Mouse (Mus musculus): ENCODE data around the gene Gabpb2.
A peak's percentile ranks its signal among the peaks of the same experiment; 100 is the strongest.
"Not testable (repeated sequence)": the region's sequence is repeated elsewhere in the genome, so short reads cannot be mapped to it uniquely, and the experiment has no call there.

Gabpb2 gene

DNA sequence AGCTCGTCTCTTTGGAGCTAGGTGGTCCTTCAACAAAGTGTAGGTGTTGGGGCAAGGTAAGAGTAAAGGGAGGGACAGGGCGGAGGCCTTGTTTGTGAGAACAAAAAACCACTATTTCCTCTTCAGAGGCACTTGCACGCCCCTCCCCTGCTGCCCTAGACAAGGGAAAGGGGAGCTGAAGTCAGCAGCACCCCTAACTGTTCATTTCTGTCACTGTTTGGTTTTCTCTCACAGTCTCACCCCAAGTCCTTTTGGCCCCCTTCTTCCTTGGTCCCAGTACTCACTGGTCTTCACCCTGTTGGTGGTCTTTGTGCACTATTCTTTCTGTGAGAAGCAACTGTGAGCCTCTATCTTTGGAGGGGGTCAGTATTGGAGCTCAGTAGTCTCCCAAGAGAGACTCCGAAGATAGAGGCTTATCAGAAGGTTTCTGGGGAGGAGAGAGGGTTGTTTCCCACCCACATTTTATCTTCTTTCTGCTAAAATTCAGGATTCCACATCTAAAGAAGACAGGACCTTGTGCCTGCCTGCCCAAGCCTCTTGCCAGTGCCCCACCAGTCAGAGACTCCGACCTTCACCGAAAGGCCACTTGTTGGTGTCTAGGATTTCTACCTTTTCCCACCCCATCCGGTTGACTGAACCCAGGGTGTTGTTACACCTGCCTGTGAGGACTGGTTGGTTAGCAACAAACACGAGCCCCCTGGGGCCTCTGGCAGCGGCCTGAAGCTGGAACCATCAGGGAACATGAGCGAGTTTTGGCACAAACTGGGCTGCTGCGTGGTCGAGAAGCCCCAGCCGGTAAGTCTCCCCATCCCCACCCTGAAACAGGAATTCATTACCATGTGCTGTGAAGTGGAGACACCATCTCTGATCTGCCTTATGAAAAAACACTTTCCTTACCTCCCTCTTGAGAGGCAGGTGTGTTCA is 13.8 kb upstream of the Gabpb2 start, which contains the start of gene Mllt11:
Gene Mllt11, minus strand, starts transcription at position 874 of the 924 bp plus-strand sequence.
- DNase-seq (ENCODE audit: low spot score in 2 of 2) = no peak

DNA sequence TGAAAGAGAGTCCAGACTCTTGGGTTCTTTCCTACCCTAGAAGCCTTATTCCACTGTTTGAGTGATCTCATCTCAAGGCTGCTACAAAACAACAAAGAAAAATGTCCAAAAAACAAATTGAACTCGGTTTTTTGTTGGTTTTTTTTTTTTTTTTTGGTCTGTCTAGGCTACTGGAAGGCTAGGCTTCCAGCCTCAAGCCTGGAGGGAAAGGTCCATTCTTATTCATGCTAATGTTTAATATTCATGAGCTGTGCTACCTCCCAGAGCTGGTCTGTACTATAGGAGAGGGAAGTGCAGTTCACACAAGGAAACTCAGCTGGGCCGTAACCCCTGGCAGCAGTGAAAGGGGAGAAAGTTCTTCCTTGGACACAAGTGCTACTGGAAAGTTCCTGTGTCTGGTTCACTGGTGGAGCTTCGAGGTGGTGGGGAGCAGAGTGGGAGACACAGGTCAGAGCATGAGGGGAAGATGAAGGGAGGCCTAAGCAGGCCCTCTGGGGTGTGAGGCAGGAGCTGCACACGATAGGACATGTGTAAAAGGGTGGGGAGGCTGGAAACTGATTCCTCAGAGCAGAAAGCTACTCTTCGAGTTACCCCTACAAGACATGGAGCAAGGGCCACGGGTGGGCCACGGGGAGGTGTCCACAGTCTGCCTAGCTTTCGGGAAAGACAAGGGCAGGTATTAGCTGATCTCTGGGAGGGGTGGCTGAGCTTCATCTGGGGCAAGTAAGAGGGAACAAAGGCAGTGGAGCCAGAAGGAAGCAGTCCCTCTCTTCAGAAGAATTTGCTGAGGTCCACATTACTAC is 13.0 kb upstream of the Gabpb2 start:
- no peak for DNase-seq (ENCODE audit: low spot score in 2 of 2)

DNA sequence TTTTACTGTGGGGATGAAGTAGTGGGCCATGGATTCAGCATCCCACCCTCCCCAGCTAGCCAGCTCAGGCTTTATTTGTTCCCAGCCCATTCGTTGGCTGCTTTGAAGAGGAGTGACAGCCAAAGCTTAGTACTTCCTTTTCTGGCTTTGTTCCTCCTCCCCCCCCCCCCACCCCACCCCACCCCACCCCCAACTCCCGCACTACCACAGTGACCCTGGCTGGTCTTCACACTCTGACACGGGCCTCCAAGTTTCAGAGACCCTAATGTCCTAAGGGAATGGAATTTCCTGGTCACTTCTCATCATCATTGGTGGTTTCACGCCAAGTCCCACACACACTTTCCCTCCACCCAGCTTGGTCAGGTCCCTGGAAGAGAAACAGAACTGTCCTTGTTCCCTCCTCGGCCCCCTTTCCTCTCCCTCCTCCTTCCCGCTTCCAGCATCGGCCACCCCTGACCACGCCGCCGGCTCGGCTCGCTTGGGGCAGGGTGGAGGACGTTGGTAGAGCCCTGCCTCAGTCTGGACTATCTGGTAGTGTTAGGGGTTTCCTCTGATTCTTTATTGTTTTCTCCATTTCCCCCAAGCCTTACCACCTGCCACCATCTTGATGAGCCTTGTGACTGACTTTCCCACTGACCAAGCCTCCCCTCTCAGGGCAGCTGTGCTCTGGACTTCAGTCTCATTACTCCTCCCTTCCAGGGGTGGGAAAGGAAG is 12.2 kb upstream of the Gabpb2 start:
- peak in 1 of 2 experiments; percentile 45 for DNase-seq (ENCODE audit: low spot score in 2 of 2)

DNA sequence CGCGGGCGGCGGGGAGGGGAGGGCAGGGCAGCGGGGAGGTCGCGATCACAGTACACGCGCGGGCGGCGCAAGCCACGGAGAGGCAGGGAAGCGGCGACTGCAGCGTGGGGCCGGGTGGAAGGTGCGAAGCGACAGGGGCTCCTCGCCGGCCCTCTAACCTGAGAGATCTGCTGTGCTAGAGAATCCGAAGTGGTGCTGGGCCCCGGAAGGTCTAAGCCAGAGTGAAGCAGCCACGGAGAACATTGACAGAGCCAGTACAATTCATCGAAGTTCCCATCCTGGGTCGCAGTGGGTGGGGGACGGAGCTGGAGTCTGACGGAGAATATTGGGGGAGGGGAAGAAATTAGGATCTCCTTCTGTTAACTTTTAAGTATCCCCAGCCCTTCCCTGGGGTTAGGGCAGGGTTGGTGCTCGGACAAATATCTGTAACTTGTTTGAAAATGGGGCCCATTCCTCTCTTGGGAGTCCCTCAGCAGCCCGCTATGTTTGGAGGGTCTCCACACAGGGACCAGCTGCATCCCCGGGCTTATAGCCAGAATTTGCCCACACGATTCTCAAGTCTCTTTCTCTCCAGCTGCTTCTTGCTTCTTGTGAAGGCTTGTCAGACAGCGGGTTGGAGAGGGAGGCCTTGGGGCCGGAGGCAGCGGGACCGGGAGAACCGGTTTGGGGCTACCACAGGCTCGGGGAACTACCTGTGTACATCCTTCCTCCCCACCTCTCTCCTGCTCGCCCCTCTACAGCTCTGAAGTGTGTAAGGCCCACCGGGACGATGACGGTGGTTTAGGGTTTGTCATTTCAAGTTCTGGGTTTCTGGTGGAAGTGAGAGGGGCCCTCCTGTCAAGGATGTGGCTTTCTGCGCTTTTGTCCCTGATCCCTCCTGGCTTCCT is 11.4 kb upstream of the Gabpb2 start:
- peak; percentile 58 to 73 for DNase-seq (ENCODE audit: low spot score in 2 of 2)

DNA sequence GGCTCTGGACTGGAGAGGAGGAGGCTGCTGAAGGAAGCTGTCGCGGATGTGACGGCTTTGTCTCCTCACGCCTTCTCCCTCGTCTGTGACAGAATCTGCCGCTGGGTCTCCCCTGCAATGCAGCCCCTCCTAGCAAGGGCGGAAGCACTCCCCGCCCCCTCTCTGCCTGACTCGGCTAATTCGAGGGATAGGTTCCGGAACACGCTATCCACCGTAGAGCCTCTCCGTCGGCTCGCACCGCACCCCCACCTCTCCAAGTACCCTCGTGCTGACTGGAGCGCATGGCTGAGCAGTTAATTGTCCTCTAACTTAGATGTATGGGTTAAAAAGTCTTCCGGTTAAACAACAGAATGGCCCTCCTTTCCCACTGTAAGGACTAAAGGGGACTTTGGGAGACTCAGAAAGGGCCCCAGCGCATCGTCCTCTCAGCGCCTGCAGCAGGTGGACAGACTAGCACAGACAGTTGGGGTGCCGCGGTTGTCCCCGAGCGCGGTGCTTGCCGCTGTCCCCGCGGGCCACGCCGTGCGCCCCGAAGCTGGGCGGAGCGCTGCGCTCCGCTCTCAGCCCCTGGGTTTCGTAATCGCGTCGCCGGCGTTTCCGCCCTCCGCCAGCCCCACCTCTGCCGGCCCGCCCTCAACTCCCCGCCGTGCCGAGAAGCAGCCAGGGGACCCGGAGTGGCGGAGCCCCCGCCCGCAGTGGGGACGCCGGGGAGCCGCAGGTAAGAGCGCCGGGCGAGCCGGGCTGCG is 10.6 kb upstream of the Gabpb2 start, which contains the start of gene Cdc42se1:
Gene Cdc42se1, plus strand, starts transcription at position 585 of the 746 bp plus-strand sequence.
- peak; percentile 80 to 84 for DNase-seq (ENCODE audit: low spot score in 2 of 2)

DNA sequence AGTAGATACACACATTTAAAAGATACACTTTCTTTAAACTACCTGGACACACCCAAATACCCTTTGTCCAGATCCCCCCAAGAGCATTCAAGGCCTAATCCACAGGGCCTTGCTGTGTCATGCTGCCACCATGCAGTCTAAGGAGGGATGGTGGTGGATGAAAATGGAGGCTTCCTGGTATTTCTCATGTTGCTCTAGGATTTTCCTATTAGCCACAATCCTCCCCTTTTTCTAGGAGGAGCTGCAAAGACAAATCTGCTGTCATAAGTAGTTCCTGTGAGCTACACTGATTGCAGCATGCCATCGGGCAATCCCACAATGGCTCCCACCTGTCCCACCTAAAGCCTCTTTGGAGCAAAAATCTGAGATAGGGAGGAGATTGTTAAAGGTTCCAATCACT is 9.5 kb upstream of the Gabpb2 start:
- no peak for DNase-seq (ENCODE audit: low spot score in 2 of 2)

DNA sequence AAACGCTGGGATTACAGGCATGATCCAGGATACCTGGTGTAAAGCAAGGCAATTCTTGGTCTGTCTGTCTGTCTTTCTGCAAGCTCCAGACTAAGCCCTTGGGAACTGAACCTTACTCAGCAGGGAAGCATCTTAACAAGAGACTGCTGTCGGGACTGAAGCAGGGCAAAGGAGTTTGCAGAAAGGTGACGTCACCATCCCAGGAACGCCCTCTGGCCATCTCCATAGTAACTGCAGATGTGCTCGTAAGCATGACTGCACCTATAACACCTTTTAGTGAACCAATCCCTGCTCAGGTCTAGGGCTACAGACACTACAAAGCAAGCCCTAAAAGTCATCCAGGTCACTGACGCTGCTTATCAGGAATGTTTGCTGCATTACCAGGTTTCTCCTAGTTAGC is 6.6 kb upstream of the Gabpb2 start:
- no peak for DNase-seq (ENCODE audit: low spot score in 2 of 2)

DNA sequence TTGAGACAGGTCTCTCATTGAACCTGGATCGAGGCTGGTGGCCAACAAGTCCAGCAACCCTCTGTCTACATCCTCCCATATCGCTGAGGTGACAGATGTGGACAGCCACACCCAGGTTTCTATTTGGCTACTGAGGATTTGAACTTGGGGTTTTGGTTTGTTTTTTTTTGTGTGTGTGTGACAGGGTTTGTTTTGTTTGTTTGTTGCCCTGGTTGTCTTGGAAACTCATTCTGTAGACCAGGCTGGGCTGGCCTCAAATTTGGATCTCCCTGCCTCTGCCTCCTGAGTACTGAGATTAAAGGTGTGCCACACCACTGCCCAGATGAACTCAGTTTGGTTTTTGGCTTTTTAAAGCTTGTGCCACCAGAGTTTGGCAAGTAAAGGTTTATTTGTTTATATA is 5.3 kb upstream of the Gabpb2 start:
- no peak for DNase-seq (ENCODE audit: low spot score in 2 of 2)

DNA sequence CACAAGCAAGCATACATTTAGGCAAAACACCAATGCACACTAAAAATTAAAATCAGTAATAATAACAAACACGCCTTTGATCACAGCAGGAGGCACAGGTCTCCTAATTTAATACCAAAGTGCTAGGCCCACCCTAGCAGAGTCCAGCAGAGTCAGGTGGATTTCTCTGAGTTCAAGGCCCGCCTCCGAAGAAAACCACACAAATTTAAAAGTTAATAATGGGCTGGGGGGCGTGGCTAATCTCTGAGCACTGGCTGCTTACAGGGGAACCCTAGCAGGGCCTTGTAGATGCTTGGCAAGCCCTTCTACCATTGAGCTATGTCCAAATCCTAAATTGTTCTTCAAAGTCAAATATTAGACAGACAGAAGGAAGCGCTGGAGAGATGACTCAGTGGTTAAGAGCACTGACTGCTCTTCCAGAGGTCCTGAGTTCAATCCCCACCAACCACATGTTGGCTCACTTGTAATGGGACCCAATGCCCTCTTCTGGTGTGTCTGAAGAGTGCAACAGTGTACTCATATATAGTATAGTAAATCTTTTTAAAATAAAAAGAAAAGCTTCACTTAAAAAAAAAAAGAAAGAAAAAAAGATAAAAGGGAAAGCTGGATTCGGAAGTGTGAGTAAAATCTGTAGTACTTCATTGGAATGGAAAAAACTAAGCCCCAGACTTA is 886 bp upstream of the Gabpb2 start:
- no peak for DNase-seq (ENCODE audit: low spot score in 2 of 2)

DNA sequence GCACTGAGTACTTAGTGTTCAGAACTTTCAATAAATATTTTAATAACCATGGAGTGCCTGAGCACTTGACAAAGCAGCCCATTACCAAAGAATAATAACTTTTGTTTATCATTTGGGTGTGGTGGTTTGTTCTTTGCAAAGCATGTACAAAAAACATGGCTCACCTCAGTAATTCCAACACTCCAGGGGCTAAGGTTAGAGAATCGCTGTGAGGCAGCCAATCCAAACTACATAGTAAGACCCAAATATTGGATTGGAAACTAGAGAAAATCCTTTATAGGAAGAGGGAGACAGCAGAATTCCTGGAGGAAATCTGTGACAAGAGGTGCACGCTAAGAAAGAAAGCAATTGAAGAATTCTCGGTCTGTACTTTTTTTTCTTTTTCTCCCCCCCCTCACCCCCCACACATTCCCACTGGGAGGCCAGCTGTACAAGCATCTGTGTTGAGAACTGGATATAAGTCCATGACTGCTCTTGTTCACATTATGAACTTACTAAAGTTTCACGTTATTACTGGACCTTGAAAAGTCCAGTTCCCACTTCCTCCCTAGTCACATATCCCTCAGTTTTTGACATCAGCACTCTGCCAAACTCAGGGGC is 961 bp downstream of the Gabpb2 start:
- DNase-seq (ENCODE audit: low spot score in 2 of 2) = no peak

DNA sequence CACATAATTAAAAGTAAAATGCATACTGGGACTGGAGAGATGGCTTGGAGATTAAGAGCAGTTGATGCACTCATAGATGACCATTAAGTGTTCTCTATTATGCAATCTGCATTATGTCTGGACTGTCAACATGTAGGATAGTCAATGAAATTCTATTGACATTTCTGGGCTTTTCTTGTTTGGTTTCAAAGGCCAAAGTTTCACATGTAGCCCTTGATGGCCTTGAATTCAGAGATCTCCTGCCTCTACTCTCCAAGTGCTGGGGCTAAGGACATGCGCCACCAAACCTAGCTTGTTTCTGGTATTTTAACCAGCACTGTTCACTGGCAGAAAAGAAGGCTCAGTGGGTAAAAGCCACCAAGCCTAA is 4.1 kb downstream of the Gabpb2 start:
- DNase-seq (ENCODE audit: low spot score in 2 of 2) = no peak

DNA sequence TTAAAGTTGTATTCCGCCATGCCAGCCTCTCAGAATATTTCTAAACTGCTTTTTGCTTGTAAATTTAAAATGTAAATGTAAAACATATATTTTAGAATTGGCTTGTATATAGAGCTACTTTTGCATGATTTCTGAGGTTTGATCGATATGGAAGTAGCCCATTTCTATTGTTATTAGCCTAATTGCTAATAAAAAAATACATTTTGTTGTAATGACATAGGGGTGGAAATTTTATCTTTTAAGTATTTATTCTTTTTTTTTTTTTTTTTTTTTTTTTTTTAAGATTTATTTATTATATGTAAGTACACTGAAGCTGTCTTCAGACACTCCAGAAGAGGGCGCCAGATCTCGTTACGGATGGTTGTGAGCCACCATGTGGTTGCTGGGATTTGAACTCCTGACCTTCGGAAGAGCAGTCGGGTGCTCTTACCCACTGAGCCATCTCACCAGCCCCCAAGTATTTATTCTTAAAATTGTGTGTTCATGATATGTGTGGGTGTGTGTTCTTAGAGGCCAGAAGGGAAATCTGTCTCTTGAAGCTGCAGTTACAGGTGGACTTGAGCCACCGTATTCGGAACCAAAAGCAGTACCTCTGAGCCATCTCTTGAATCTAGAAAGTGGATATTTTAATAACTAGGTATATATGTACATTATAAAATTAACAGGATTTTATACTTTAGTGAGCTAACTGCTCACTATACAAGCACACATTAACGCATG is 4.7 kb downstream of the Gabpb2 start:
- not testable (repeated sequence) for DNase-seq (ENCODE audit: low spot score in 2 of 2)

DNA sequence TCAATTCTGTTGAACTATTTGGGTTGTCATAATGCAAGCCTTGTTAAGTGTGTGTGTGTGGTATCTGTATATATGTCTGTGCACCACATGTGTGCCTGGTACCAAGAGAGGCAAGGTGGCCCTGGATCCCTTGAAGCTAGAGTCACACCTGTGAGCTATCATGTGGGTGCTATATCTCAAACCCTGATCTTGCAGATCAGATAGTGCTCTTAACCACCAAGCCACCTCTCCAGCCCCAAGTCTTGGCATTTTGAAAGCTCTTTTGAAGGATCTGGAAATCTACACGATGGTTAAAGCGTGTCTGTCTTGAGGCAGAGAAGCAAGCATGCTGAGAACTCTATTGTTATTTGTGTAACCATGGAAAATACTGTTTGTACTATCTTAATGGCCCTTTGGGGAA is 7.1 kb downstream of the Gabpb2 start:
- no peak for DNase-seq (ENCODE audit: low spot score in 2 of 2)

DNA sequence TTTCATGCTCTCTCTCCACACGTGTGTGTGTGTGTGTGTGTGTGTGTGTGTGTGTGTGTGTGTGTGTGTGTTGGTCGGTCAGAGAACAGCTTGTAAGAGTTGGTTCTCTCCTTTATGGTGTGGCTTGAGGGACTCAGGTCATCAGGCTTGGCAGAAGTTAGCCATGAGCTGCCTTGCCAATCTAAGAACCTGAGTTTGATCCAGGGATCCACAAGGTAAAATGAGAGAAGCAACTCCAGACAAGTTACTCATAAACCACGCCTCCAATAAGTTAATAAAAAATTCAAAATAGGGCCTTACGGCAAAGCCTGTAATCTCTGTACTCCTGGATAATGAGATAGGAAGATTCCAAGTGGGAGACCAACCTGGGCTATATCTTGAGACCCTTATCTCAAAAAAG is 9.4 kb downstream of the Gabpb2 start:
- no peak for DNase-seq (ENCODE audit: low spot score in 2 of 2)

DNA sequence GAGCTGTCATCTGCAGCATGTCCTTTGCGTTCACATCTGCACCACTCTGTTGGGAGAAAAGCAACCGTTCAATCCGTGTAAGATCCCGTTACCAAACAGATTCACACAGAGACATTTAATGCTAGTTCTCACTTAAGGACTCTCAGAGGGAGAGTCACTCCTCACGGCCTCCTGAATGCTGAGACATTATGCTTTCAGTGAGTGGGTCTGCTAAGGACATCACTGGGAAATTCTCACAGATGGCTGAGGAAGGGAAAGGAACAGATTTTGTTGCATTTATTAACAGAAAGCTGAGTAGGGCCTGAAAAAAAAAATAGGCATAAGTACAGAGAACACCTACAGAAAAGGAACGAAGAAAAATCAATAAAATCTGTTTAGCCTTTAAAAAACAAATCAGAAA is 13.8 kb downstream of the Gabpb2 start:
- no peak for DNase-seq (ENCODE audit: low spot score in 2 of 2)

DNA sequence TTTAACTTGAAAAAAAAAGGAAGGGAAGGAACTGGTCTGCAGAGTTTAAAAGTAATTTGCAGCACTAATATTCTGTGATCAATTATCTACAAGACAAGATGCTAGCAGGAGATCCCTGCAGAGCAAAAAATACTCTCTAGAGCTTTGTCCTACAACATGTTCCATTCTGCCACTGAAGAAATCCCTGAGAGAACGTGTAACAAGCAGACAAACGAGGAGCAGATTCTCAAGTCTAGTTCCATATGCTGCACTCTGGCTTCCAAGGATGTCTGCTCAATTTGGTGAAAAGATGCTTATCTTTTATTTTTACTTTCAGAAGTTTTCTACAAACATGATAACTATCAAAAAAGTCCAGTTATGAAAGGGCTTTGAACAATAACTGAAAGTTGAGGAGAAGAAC is 17.2 kb downstream of the Gabpb2 start:
- DNase-seq (ENCODE audit: low spot score in 2 of 2) = no peak

DNA sequence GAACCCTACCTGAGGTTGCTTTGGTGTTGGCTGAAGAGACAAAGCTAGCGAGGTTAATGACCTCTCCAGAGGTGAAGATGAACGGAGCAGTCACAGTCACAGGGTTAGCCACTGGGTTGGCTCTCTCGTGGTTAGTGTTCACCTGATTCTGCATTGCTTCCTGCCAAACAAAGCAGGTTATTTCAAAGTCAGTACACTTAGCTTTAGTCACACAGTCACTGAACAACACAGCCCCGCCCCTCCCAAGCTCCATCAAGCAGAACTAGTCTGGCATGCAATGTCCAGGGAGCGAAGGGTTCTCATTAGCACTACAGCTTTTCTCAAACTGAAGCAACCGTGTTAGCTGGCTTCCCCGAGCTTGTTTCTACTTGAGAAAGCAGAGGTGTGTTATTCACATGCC is 17.6 kb downstream of the Gabpb2 start:
- DNase-seq (ENCODE audit: low spot score in 2 of 2) = peak; percentile 20 to 39

DNA sequence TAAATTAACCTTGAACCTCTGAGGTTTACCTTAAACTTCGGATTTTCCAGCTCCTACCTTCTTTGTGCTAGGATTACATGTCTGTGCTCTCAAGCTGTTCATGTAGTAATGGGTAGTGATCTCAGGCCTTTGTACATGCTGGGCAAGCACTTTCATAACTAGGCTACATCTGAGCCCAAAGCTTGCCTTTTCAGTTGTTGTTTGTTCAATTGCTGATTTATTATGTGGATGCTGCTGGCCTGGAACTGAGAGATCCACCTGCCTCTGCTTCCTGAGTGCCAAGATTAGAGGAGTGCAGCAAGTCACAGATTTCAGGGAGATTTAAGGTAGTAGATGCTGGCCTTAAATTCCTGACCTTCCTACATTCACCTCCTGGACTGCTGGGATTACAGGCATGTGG is 18.6 kb downstream of the Gabpb2 start:
- DNase-seq (ENCODE audit: low spot score in 2 of 2) = no peak

DNA sequence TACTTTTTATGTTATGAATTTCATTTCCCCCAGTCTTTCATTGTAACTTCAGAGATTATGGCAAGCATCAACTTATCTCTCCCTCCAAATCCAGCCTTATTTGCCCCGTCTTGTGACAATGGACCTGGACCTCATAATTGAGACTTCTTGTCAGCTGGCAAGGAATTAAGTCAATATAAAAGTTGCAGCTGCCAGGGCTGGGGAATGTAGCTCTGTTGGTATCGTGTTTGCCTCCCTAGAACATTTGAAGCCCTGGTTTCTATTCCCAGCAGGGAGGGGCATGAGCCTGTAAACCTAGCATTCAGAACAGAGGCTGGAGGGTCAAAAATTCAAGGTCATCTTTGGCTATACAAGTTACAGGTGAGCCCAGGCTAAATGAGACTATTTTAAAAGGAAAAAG is 21.9 kb downstream of the Gabpb2 start:
- no peak for DNase-seq (ENCODE audit: low spot score in 2 of 2)

Measured in urinary bladder, adult 18-20 months (tissue).